Mouse (Mus musculus): ENCODE measurements at regions not wholly inside any gene's neighbourhood (a gene's known extent, or its start where the extent isn't known, plus 50 kb on each side); places are given as distances from the start of the nearest gene placed in this dataset.

- Histone ChIP-seq H3K27ac (ENCODE audit: low read length) (no peak overlapping the region), H3K4me3 (ENCODE audit: low read depth, low read length) (no peak overlapping the region), H3K4me2 (ENCODE audit: low read length) (no peak overlapping the region), H3K27me3 (ENCODE audit: control insufficient read depth, insufficient read depth, low read depth, low read length) (no peaks in the 10 kb centered on the region), H3K9me3 (replicated peaks; ENCODE audit: control insufficient read depth, low read length, poor library complexity, severe bottlenecking) (no peaks in the 10 kb centered on the region), H3K36me3 (ENCODE audit: control insufficient read depth, insufficient read depth, low read length) (no peaks in the 10 kb centered on the region), H3K4me1 (ENCODE audit: control insufficient read depth, insufficient read depth, low read length) (no peaks in the 10 kb centered on the region), H3K9ac (ENCODE audit: low read depth, low read length) (no peak overlapping the region)
- WGBS: 75% methylated on average over 8 of the region's 8 CpGs
- ATAC-seq: no peak
These were observed 1306.9 kb upstream of the A1bg start for GRCm38 (mm10) chr15:62229491-62230283.

DNA sequence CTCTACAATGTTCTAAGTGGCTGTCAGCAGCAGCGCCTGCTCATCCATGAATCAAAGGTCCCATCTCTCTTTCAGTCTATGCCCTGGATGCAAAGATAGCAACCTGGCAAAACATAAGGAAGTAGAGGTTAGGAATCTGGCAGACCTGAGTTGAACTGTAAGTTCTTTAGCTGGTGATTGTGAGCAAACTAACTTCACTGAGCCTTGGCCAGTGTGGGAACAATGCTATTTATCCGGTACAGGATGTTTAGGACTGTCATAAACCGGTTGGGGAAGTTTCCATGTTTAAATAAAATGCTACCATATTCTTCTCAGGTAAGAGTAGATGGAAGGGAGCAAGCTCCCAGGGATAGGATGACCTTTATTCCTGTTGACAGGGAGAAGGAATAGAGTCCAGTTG is 1306.2 kb upstream of the A1bg start:
- Histone ChIP-seq H3K4me3 (ENCODE audit: low read depth, low read length) (no peak overlapping the region), H3K36me3 (ENCODE audit: control insufficient read depth, insufficient read depth, low read length) (no peaks in the 10 kb centered on the region), H3K4me1 (ENCODE audit: control insufficient read depth, insufficient read depth, low read length) (no peaks in the 10 kb centered on the region), H3K27ac (ENCODE audit: low read length) (no peak overlapping the region), H3K9me3 (replicated peaks; ENCODE audit: control insufficient read depth, low read length, poor library complexity, severe bottlenecking) (no peaks in the 10 kb centered on the region), H3K27me3 (ENCODE audit: control insufficient read depth, insufficient read depth, low read depth, low read length) (no peaks in the 10 kb centered on the region), H3K9ac (ENCODE audit: low read depth, low read length) (no peak overlapping the region), H3K4me2 (ENCODE audit: low read length) (no peak overlapping the region)
- whole genome bisulfite sequencing: 93% methylated on average over 3 of the region's 3 CpGs
- ATAC-seq: no peak

DNA sequence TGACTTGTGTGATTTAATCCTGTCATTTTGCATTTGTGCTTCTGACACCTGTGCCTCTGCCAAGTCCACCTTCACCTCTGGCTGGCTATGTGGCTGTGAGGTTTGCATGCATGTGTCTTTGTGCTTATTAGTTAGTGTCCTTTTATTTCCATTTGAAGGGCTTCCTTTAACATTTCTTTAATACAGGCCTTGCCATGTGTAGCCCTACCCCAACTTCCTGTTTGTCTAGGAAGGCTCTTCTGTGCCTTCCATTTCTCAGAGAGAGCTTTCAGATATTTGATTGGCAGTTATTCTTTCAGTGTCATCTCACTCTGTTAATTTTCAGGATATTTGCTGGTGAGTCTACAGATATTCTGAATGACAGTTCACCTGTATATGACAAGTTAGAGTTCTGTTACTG is 1302.0 kb upstream of the A1bg start:
- H3K9ac ChIP-seq (ENCODE audit: low read depth, low read length): no peak overlapping the region
- no peaks in the 10 kb centered on the region for H3K4me1 ChIP-seq (ENCODE audit: control insufficient read depth, insufficient read depth, low read length)
- H3K27ac ChIP-seq (ENCODE audit: low read length): no peak overlapping the region
- H3K27me3 ChIP-seq (ENCODE audit: control insufficient read depth, insufficient read depth, low read depth, low read length): no peaks in the 10 kb centered on the region
- H3K4me2 ChIP-seq (ENCODE audit: low read length): no peak overlapping the region
- no peak overlapping the region for H3K4me3 ChIP-seq (ENCODE audit: low read depth, low read length)
- no peaks in the 10 kb centered on the region for H3K9me3 ChIP-seq (replicated peaks; ENCODE audit: control insufficient read depth, low read length, poor library complexity, severe bottlenecking)
- no peak for ATAC-seq
- H3K36me3 ChIP-seq (ENCODE audit: control insufficient read depth, insufficient read depth, low read length): no peaks in the 10 kb centered on the region

DNA sequence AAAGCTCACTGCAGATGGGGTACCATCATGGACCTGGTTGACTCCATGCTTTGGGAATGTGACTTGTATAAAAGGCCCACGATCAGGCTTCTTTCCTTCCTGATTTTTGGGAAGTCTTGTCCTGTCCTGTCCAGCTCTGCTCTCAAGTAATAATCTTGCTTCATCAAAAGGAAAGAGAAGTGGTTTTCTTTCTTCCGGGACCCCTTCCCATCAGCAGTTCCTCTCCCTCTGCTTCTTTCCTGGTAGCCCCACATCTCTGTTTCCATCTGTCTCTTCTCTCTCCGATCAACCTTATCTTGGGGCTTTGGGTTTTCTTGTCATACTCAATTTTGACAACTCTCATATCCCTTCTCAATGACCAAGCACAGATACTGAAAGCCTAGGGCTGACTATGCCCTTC is 1301.4 kb upstream of the A1bg start:
- H3K27ac ChIP-seq (ENCODE audit: low read length): no peak overlapping the region
- no peak overlapping the region for H3K4me3 ChIP-seq (ENCODE audit: low read depth, low read length)
- no peak overlapping the region for H3K9ac ChIP-seq (ENCODE audit: low read depth, low read length)
- H3K27me3 ChIP-seq (ENCODE audit: control insufficient read depth, insufficient read depth, low read depth, low read length): no peaks in the 10 kb centered on the region
- no peaks in the 10 kb centered on the region for H3K4me1 ChIP-seq (ENCODE audit: control insufficient read depth, insufficient read depth, low read length)
- no peaks in the 10 kb centered on the region for H3K9me3 ChIP-seq (replicated peaks; ENCODE audit: control insufficient read depth, low read length, poor library complexity, severe bottlenecking)
- 97% methylated on average over 3 of the region's 3 CpGs for WGBS
- no peaks in the 10 kb centered on the region for H3K36me3 ChIP-seq (ENCODE audit: control insufficient read depth, insufficient read depth, low read length)
- no peak overlapping the region for H3K4me2 ChIP-seq (ENCODE audit: low read length)
- ATAC-seq: no peak

DNA sequence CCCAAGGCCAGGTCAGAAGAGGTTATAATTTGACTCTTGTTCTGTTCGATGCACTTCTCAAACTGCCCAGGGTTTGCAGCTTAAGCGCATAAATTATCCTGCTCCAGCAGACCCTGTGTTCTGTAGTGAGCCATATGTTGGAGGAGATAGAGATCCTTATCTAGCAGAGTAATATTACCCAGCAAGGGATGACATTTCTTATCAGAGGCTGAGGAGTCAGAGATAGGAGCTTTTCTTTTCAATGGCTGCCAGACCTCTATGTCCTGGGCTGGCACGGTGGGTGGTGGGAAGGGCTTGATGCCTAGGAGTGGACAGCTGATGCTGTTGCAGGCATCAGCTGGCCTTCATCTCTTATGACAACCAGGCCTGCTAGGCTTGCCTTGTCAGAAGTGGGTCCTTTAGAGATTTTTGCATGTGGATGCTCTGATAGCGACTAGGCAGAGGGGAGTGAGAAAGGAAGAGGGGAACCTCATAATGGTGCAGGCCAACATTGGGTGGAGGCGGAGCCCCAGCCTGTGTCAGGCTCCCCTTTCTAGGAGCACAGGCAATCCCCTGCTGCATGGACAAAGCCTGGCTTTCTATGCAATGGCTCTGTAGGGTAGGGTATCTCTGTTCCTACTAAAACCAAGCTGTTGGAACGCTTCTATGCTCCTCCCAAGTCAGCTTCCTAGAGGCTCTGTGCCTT is 1300.5 kb upstream of the A1bg start:
- H3K4me1 ChIP-seq (ENCODE audit: control insufficient read depth, insufficient read depth, low read length): no peaks in the 10 kb centered on the region
- no peaks in the 10 kb centered on the region for H3K27me3 ChIP-seq (ENCODE audit: control insufficient read depth, insufficient read depth, low read depth, low read length)
- H3K36me3 ChIP-seq (ENCODE audit: control insufficient read depth, insufficient read depth, low read length): no peaks in the 10 kb centered on the region
- H3K9me3 ChIP-seq (replicated peaks; ENCODE audit: control insufficient read depth, low read length, poor library complexity, severe bottlenecking): no peaks in the 10 kb centered on the region
- H3K9ac ChIP-seq (ENCODE audit: low read depth, low read length): no peak overlapping the region
- 83% methylated on average over 6 of the region's 6 CpGs for WGBS
- H3K4me3 ChIP-seq (ENCODE audit: low read depth, low read length): no peak overlapping the region
- no peak overlapping the region for H3K4me2 ChIP-seq (ENCODE audit: low read length)
- no peak for ATAC-seq
- no peak overlapping the region for H3K27ac ChIP-seq (ENCODE audit: low read length)

DNA sequence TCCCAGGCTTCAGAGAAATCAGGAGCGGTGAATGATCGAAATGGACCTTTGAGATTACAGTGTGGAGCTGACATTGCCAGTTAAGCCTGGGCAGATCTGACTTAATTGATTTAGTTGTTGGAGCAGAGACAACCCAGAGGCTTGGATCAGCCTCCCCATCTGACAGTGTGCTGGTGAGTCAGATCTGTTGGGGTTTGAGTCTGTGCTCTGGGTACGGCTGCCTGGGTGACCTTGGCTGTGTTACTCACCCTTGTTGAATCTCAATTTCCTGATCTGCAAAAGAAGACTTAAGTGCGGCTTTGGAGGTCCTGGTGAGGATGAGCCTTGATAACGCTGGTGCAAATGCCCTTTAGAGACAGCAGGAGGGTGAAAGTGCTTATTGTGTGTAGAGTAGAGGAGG is 1299.9 kb upstream of the A1bg start:
- Histone ChIP-seq H3K9me3 (replicated peaks; ENCODE audit: control insufficient read depth, low read length, poor library complexity, severe bottlenecking) (no peaks in the 10 kb centered on the region), H3K27me3 (ENCODE audit: control insufficient read depth, insufficient read depth, low read depth, low read length) (no peaks in the 10 kb centered on the region), H3K4me1 (ENCODE audit: control insufficient read depth, insufficient read depth, low read length) (no peaks in the 10 kb centered on the region), H3K36me3 (ENCODE audit: control insufficient read depth, insufficient read depth, low read length) (no peaks in the 10 kb centered on the region), H3K4me2 (ENCODE audit: low read length) (no peak overlapping the region), H3K4me3 (ENCODE audit: low read depth, low read length) (no peak overlapping the region), H3K9ac (ENCODE audit: low read depth, low read length) (no peak overlapping the region), H3K27ac (ENCODE audit: low read length) (no peak overlapping the region)
- ATAC-seq: no peak
- WGBS: 73% methylated on average over 5 of the region's 5 CpGs

DNA sequence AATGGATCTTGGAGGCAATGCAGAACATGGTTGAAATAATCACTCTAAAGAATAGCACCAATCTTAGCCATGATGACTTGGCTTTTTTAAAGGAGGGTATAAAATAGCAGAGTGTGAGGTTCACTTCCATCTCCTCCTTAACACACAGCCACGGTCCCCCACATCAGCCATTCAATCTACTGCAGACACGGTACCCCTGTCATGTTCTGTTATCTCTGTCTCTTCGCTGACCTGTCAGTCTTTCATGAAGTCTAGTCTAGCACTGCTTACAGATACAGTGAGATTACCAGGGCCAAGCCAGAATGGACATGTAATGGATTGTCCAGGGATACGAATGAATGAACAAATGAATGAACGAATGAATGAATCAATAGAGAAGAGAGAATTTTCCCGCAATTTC is 1299.4 kb upstream of the A1bg start:
- no peak for ATAC-seq
- H3K36me3 ChIP-seq (ENCODE audit: control insufficient read depth, insufficient read depth, low read length): no peaks in the 10 kb centered on the region
- no peaks in the 10 kb centered on the region for H3K4me1 ChIP-seq (ENCODE audit: control insufficient read depth, insufficient read depth, low read length)
- no peak overlapping the region for H3K4me3 ChIP-seq (ENCODE audit: low read depth, low read length)
- 94% methylated on average over 6 of the region's 6 CpGs for WGBS
- H3K9me3 ChIP-seq (replicated peaks; ENCODE audit: control insufficient read depth, low read length, poor library complexity, severe bottlenecking): no peaks in the 10 kb centered on the region
- H3K9ac ChIP-seq (ENCODE audit: low read depth, low read length): no peak overlapping the region
- no peak overlapping the region for H3K27ac ChIP-seq (ENCODE audit: low read length)
- no peaks in the 10 kb centered on the region for H3K27me3 ChIP-seq (ENCODE audit: control insufficient read depth, insufficient read depth, low read depth, low read length)
- no peak overlapping the region for H3K4me2 ChIP-seq (ENCODE audit: low read length)

GRCm38 (mm10) chr15:62221024-62221819 is 1298.4 kb upstream of the A1bg start:
- Histone ChIP-seq H3K27ac (ENCODE audit: low read length) (no peak overlapping the region), H3K36me3 (ENCODE audit: control insufficient read depth, insufficient read depth, low read length) (no peaks in the 10 kb centered on the region), H3K4me3 (ENCODE audit: low read depth, low read length) (no peak overlapping the region), H3K27me3 (ENCODE audit: control insufficient read depth, insufficient read depth, low read depth, low read length) (no peaks in the 10 kb centered on the region), H3K9ac (ENCODE audit: low read depth, low read length) (no peak overlapping the region), H3K9me3 (replicated peaks; ENCODE audit: control insufficient read depth, low read length, poor library complexity, severe bottlenecking) (no peaks in the 10 kb centered on the region), H3K4me2 (ENCODE audit: low read length) (no peak overlapping the region), H3K4me1 (ENCODE audit: control insufficient read depth, insufficient read depth, low read length) (no peaks in the 10 kb centered on the region)
- ATAC-seq: no peak
- WGBS: 73% methylated on average over 8 of the region's 8 CpGs

GRCm38 (mm10) chr15:62220620-62221019 is 1297.8 kb upstream of the A1bg start:
- WGBS: 86% methylated on average over 3 of the region's 3 CpGs
- Histone ChIP-seq H3K27ac (ENCODE audit: low read length) (no peak overlapping the region), H3K4me3 (ENCODE audit: low read depth, low read length) (no peak overlapping the region), H3K4me1 (ENCODE audit: control insufficient read depth, insufficient read depth, low read length) (no peaks in the 10 kb centered on the region), H3K9ac (ENCODE audit: low read depth, low read length) (no peak overlapping the region), H3K36me3 (ENCODE audit: control insufficient read depth, insufficient read depth, low read length) (no peaks in the 10 kb centered on the region), H3K27me3 (ENCODE audit: control insufficient read depth, insufficient read depth, low read depth, low read length) (no peaks in the 10 kb centered on the region), H3K9me3 (replicated peaks; ENCODE audit: control insufficient read depth, low read length, poor library complexity, severe bottlenecking) (no peaks in the 10 kb centered on the region), H3K4me2 (ENCODE audit: low read length) (no peak overlapping the region)
- no peak for ATAC-seq
